Mouse (Mus musculus) embryonic fibroblast, embryonic 13.5 days (primary cell): ENCODE measurements around the gene Pex5. TPM values are rescaled to one million over a fixed set of nuclear protein-coding genes. Genes with fewer than 3 reads are reported as not detected.
A peak's percentile ranks its signal among the peaks of the same experiment; 100 is the strongest.
"Not testable (repeated sequence)": the region's sequence is repeated elsewhere in the genome, so short reads cannot be mapped to it uniquely, and the experiment has no call there.

Experiments
- H3K27ac ChIP-seq: 2 replicates; pipeline ENCODE4 v1.5.1; 2012; ENCODE audit warnings: low read length, control low read depth, inconsistent platforms; ENCODE audit not compliant: insufficient read depth
- H3K4me1 ChIP-seq: 2 replicates; pipeline ENCODE4 v1.6.1; 2011; ENCODE audit warnings: low read length; ENCODE audit not compliant: control insufficient read depth, insufficient read depth
- H3K4me3 ChIP-seq: 2 replicates; pipeline ENCODE4 v1.5.1; 2011; ENCODE audit warnings: mild to moderate bottlenecking, control low read depth, low read length; ENCODE audit not compliant: insufficient read depth
- CTCF ChIP-seq: IDR thresholded peaks from 2 replicates; pipeline ENCODE4 v1.5.1; 2011; ENCODE audit warnings: mild to moderate bottlenecking, control low read depth, low read length, moderate library complexity, borderline replicate concordance; ENCODE audit not compliant: insufficient read depth
- POLR2A ChIP-seq: IDR thresholded peaks from 2 replicates; pipeline ENCODE4 v1.6.1; 2011; ENCODE audit warnings: low read depth, mild to moderate bottlenecking, control low read depth, low read length, moderate library complexity
- polyA plus RNA-seq: library from polyadenylated mRNA; stranded (reverse); fragments of >200 nt; gene quantifications from 2 replicates; pipeline ENCODE4 v1.2.4, GENCODE M21; 2011; ENCODE audit warnings: low read depth; ENCODE audit not compliant: missing spikeins, insufficient read length

Gene Pex5
- polyA plus RNA-seq, 1 experiment: 36.1 TPM

GRCm38 (mm10) chr6:124413770-124414149, 1.1 kb downstream of the Pex5 start:
- Histone ChIP-seq H3K4me1 (peaks cover 4% of the 10 kb centered on the region; the same call in 1 of the 2 replicates), H3K27ac (no peak overlapping the region; the same call in 1 of the 2 replicates), H3K4me3 (peak overlapping the region; percentile 84)
- no peak for TF ChIP-seq CTCF
- TF ChIP-seq POLR2A: no peak

- no peak overlapping the region for H3K27ac ChIP-seq
- TF ChIP-seq POLR2A (no peak), CTCF (no peak)
- H3K4me1 ChIP-seq: peaks cover 3% of the 10 kb centered on the region; the same call in 1 of the 2 replicates
- H3K4me3 ChIP-seq: no peak overlapping the region
Observed at GRCm38 (mm10) chr6:124408355-124408754, 6.5 kb downstream of the Pex5 start.

GRCm38 (mm10) chr6:124407180-124407579, 7.7 kb downstream of the Pex5 start:
- Histone ChIP-seq H3K27ac (no peak overlapping the region), H3K4me3 (no peak overlapping the region), H3K4me1 (no peaks in the 10 kb centered on the region)
- TF ChIP-seq CTCF (no peak), POLR2A (no peak)

- H3K27ac ChIP-seq: no peak overlapping the region
- H3K4me1 ChIP-seq: no peaks in the 10 kb centered on the region
- no peak overlapping the region for H3K4me3 ChIP-seq
- TF ChIP-seq POLR2A: no peak
- no peak for TF ChIP-seq CTCF
Observed at GRCm38 (mm10) chr6:124406326-124406725, 8.5 kb downstream of the Pex5 start.

- TF ChIP-seq POLR2A: no peak
- no peak for TF ChIP-seq CTCF
- Histone ChIP-seq H3K4me1 (no peaks in the 10 kb centered on the region), H3K27ac (no peak overlapping the region), H3K4me3 (no peak overlapping the region)
Observed at GRCm38 (mm10) chr6:124399738-124400137, 15.1 kb downstream of the Pex5 start.

GRCm38 (mm10) chr6:124394991-124395390, 19.9 kb downstream of the Pex5 start:
- H3K4me1 ChIP-seq, H3K27ac ChIP-seq, H3K4me3 ChIP-seq: not testable (repeated sequence)

- no peak for TF ChIP-seq CTCF
- no peak for TF ChIP-seq POLR2A
- Histone ChIP-seq H3K4me3 (no peak overlapping the region), H3K27ac (no peak overlapping the region), H3K4me1 (no peaks in the 10 kb centered on the region)
Observed at GRCm38 (mm10) chr6:124380142-124380541, 34.7 kb downstream of the Pex5 start.

- no peak for TF ChIP-seq POLR2A
- TF ChIP-seq CTCF: peak; percentile 21; the same call in 1 of the 2 replicates
- no peak overlapping the region for H3K27ac ChIP-seq
- no peaks in the 10 kb centered on the region for H3K4me1 ChIP-seq
- H3K4me3 ChIP-seq: no peak overlapping the region
Observed at GRCm38 (mm10) chr6:124379331-124379730, 35.5 kb downstream of the Pex5 start.

GRCm38 (mm10) chr6:124377494-124378255, 37.2 kb downstream of the Pex5 start:
- no peaks in the 10 kb centered on the region for H3K4me1 ChIP-seq
- H3K4me3 ChIP-seq: no peak overlapping the region
- H3K27ac ChIP-seq: no peak overlapping the region
- TF ChIP-seq POLR2A: no peak
- no peak for TF ChIP-seq CTCF

- TF ChIP-seq POLR2A (no peak), CTCF (no peak)
- no peak overlapping the region for H3K27ac ChIP-seq
- no peaks in the 10 kb centered on the region for H3K4me1 ChIP-seq
- no peak overlapping the region for H3K4me3 ChIP-seq
Observed at GRCm38 (mm10) chr6:124376311-124376710, 38.6 kb downstream of the Pex5 start.

- Histone ChIP-seq H3K27ac (no peak overlapping the region), H3K4me1 (no peaks in the 10 kb centered on the region), H3K4me3 (no peak overlapping the region)
- TF ChIP-seq CTCF (no peak), POLR2A (no peak)
Observed at GRCm38 (mm10) chr6:124375435-124375884, 39.4 kb downstream of the Pex5 start.
